Mouse (Mus musculus) spleen, postnatal 10 days (tissue): Measurements from ENCODE around the gene Aaed1.

ENCODE experiments used
- DNase-seq, 2 experiments: peaks; one replicate each; pipeline ENCODE4 v3.0.0; 2021 to 2022; ENCODE audit warnings: low spot score in 2 of 2

The Aaed1 gene

DNA sequence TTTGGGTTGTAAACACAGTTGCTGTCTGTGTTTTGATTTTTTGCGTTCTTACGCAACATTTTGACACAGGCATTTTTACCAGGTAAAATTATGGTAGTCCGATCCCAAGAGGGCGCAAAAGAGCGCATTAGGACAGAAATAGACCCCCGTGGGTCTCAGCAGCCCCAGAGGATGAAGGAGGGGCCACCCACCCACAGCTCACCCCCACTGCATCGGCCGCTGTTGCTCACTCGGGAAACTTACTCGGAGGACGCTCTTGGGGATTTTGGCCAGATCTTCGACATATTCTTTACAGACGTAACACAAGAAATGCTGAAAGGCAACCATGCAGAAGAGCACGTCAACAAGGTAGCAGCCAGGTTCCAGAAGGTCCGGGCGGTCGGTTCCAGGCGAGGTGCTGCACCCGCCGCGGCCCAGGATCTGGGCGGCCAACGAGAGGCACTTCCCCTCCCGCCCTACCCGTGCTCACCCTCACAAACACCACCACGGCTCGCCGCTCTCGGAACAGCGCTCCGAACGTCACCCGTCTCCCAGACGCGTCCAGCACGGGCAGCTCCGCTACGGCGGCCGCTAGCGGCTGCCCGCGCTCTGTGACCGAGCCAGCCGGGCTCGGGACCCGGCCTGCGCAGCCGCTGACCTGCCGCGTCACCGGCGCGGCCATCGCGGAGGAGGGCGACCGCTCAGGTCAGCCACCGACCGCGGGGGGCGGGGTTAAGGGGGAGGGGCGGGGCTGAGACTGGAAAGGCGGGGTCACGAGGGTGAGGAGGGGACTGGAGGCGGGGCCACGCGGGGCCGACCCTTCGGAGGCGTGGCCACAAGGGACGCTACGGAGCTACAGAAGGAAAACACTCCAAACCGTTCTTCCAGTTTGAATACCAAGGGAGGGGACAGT, at the start of gene Aaed1:
Aaed1 (minus strand) TSS at position 687 of the 892 bp plus-strand sequence.
- peak; percentile 87 to 93 for DNase-seq

DNA sequence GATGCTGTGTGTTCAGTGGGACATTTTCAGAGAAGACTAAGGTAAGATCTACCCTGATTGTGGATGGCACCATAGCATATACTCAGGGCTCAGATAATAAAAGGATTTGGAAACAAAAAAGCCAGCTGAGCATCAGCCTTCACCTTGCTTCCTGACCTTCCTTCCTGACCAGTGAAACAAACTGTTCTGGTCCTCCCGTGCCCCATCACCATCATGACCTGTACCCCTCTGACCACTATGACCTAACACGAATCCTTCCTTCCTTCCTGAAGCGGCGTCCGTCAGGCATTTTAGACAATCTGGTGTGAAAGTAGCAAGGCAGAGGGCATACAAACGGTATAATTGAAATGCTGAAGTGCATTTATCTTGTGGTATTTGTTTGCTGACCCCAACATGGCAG, 49.6 kb upstream of the Aaed1 start:
- DNase-seq: no peak

DNA sequence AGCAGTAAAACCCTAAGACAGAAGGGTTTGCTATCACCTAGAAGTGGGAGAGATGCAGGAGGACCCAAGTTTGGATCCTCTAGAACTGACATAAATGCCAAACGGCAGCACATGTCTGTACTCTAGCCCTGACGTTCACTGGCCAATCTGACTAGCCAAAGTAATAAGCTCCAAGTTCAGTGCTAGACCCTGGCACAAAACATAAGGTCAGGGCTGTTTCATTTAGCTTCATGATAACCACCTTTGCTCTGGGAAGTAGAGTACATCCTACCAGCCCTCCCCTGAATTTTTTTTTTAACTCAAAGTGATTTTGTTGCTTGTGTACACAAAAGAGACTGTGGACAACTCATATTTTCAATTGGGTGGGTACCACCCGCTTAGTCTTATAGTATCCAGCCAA, 48.5 kb upstream of the Aaed1 start:
- no peak for DNase-seq

DNA sequence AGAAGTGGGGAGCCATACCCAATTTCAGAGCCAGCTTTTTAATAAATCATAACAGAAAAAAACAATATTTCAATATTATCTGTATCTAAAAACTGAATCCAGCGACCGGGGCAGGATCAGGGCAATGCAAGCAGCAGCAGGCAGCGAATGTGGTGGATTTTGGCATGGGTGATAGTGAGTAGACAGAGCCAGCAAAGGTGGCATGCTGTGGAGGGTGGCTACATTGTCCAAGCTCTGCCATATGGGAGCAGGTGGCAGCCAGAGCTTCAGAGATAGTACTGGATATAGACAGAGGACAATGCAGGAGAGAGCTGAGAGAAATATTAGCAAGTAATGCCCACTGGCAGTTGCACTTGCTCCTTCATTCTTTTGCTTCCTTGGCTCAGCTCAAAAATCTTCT, 47.2 kb upstream of the Aaed1 start:
- no peak for DNase-seq

DNA sequence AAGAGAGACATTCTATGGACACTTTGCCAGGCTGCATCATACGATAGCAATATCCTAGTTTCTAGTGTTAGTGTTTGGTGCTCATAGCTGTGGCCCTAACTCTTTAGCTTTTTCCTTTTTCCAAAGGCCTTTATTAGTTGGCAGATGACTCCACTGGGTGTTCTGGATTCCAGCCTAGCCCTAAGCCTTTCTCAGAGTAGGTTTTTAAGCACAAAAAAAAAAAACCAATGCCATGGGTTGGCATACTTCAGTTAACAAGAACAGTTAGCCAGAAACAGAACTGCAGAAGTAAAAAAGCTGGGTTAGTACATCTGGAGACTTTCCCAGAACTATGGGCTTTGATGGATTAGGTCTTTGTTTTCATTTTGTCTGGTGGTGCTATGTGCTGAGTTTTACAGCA, 46.0 kb upstream of the Aaed1 start:
- DNase-seq: no peak

DNA sequence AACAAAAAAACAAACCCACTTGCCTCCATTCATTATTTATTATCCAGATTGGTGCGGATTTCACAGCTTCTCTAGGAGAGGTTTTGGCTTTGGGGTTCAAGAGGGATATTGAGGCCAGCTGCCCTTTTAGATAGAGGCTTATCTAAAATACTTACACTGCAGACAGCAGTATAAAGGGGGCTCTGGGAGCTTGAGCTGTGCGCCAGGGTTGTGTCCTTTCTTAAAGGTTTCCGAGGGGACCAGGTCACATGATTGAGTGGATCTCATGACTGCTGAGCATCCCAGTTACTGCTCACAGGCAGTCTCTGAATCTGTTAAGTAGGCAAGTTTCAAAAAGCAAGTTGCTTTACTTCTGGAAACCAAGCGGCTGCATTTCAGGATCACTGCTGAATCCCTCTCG, 44.9 kb upstream of the Aaed1 start:
- DNase-seq: no peak

DNA sequence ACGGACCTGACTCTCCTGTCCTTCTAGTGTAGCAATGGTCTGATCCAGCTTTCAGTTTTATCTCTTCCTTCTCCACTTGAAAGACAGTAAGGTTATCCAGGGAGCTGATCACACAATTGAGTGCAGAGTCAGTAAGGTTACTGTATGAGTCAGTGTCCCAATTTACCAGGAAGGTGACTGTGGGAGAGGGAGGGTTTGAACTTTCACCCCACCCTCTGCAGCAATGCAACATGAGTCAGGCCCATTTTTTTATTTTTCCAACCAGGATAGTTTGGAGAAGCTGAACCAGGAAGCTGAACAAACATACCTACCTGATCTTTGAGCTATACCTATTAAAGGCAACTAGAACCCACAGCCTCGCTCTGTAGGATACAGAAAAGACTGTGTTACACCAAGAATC, 37.0 kb upstream of the Aaed1 start:
- no peak for DNase-seq

DNA sequence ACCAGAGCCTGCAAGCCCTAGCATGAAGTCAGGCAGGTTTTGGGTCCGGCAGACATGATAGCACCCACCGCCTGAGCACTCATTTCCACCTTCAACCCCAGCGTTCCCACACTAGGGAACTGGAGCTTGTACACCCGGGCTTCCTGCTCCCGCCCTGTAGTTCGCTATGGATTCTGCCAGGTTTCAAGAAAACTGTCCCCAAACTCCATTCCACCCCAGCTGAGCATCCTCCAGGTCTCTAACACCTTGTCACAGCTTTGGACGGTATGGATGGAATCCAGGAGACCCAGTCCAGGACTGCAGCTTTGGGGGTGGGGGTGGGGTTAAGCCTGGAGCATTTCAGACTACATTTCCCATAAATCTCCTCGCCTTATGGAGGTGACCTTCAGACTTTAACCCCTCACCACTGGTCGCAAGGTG, 31.6 kb upstream of the Aaed1 start:
- DNase-seq: no peak

DNA sequence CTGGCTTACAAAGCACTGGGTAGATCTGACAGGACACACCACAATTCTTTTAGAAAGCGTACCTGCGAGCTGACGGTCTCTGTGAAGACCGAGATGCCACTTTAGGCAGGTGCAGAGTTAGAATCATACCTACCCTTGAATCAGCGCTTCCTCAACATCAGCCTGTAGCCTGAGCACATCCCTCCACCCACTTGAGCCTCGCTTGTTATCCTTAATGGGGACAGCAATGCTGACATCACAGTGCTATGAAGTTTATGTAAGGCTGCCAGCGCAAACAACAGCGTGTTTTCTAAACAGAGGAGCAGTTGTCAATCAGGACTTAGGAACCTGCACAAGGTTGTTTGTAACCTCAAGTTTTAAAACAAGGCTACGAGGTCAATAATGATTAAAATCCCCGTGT, 31.1 kb upstream of the Aaed1 start:
- no peak for DNase-seq

DNA sequence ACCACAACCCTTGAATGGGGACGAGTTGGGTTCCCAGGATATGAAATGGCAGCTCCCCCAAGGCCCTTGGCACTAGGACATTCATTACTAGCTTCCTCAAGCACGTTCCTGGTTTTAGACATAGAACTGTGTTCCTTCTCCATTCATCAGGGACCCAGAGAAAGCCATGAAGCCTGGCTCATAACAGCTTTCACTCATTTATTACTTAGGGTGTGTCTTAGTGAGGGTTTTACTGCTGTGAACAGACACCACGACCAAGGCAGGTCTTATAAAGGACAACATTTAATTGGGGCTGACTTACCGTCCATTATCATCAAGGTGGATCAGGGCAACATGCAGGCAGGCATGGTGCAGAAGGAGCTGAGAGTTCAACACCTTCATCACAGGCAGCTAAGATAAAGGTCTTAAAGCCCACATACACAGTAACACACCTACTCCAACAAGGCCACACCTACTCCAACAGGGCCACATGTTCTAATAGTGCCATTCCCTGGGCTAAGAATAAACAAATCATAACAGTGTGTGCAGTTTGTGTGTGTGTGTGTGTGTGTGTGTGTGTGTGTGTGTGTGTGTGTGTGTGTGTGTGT, 23.1 kb upstream of the Aaed1 start:
- DNase-seq: no peak

DNA sequence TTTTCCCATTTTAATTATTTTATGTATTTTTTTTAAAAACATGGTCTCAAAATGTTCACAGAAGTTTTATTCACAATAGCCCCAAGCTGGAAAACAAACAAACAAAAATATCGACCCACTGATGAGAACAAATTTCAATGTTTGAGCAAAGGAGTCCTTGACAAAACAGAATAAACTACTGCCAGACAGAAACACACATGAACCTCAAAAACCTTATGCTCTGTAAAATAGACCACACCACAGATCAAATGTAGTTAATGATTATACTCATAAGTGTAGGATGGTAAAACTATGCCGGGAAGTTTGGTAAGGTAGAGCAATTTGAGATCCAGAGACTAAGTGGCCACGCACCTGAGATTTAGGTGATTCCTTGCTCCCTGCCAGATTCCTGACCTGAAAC, 20.6 kb upstream of the Aaed1 start:
- DNase-seq: no peak

DNA sequence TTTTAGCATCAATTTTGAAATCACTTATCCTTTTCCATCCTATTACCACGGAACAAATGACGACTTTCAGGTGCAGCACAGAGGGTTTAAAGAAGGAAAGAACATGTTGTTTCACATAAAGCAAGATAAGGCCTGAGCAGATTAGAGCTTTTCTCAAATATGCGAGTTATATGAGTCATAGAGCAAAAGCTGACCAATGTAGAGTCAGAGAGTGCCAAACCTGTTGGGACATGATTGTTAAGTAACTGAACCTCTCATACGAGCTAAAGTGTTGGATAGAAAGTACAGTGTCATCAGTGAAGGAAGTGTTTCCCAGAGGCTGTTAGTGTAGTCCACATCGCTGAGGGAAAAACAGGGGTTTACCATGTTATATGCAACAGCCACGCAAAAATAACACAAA, 19.8 kb upstream of the Aaed1 start:
- DNase-seq: no peak

DNA sequence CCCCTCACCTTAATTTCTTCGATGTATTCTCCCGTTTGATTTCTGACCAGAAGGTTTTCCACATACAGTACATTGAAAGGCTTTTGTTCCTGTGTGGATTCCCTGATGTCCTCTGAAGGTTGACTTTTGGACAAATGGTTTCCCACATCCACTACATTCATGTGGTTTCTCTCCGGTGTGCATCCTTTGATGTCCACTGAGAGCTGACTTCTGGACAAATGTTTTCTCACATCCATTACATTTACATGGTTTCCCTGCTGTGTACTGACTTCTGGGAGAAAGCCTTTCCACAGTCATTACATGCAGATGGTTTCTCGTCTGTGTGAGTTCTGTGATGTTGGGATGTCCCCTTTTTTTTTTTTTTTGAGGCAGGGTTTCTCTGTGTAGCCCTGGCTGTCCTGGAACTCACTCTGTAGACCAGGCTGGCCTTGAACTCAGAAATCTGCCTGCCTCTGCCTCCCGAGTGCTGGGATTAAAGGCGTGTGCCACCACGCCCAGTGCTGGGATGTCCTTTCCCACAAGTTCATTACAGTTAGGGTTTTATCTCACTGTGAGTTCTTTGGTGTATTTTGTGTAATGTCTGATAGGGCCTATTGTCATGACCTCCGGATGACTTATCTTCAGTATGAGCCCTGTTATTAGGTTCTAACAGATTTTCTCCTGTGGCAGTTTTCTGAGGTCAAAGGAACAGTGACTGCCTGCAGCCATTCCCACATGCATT, 10.2 kb upstream of the Aaed1 start:
- DNase-seq: no peak

DNA sequence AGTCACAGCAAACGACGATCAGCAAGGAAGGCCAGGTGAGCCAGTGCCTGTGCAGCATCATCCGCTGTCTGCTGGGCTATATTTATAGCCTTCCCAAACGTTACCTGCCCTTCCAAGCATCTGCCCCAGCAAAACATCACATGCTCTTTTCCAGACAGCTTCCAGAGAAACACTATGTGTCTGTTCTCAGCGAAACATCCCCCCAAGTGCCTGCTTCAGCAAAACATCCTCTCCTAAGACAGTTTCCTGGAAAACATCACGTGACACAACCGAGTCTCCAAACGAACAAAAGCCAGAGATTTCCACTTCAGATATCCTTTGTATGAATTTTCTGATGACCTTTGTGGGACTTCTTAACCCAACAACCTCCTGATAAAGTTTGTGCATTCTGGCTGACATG, 7.8 kb upstream of the Aaed1 start:
- no peak for DNase-seq

DNA sequence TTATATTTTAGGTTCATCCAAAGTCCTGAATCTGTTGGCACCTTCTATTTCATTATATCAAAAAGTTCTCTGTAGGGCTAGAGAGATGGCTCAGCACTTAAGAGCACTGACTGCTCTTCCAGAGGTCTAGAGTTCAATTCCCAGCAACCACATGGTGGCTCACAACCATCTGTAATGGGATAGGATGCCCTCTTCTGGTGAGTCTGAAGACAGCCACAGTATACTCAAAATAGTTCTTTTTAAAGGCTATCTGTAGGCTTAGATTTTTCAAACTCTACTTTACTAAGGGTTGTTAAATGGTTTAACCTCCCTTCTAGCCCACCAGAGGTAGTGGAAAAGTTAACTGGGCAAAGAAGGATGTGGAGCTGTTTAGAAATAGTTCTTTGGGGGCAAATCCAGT, 7.3 kb upstream of the Aaed1 start:
- no peak for DNase-seq

DNA sequence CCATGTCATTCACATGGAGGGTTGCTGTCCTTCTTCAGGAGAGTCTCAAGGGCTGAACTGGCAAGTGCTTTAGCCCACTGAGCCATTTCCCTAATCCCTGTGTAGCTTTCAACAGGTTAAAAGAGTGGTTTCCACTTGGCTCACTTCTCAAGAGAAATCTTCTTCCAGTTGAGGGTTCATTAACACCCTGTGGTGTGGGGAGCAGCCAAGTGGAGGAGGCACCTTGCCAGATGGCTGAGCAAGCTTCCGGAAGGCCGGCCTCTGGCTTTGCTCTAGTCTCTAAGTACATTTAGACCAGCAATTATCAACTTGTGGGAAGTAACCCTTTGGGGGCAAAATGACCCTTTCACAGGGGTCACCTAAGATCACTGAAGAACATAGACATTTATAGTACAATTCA, 5.8 kb upstream of the Aaed1 start:
- DNase-seq: no peak

DNA sequence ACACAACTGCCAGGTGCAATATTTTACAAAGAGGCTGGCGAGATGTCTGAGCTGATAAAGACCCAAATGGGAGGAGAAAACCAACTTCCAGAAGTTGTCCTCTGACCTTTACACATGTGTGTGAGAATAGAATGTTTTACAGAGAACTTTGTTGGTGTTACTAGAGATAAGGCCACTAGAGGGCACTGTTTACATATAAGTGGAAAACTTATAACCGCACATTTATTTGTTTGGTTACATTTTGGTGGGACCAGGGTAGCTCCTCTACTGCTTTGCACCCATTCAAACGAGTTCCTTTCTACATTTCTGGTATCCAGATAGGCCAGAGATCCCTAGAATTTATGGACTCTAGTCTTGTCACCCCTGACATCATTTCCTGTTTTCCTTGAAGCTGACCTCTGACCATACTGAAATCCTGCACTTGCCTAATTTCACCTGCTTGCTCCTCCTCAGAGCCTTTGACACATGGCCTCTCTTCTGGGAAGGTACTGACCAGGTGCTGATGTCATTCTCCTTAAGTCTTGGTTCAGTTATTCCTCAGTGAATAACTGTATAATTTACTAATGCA, 3.1 kb upstream of the Aaed1 start:
- no peak for DNase-seq

DNA sequence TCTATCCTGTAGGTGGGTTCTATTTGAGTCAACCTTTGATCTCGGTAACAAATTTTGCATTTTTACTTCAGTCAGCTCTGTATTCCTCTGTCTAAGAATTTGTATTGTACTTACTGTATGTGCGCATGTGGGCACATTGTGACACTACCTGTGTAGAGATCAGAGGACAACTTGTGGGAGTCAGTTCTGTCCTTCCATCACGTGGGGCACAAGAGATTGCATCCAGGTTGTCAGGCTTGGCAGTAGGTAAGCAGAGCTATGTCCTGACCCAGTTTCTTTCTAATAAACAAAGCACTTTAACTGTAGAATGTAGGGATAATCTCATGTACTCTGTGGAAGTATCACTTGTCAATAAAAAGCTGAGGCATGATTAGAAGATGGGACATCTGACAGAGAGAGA, 1.5 kb upstream of the Aaed1 start:
- DNase-seq: no peak

DNA sequence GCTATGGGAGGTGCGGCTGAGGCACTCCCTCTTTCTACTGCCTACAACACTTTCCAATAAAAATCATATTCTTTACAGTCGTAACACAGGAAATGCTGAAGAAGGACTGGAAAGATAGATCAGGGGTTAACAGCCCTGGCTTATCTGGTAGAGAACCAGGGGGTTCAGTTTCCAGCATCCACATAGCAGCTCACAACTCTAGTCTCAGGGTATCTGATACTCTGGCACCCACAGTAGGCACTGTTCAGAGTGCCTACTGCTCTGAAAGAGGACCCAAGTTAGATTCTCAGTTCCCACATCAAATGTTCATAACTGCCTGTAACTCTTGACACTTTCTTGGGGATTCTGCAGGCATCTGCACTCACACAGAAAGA, 393 bp upstream of the Aaed1 start:
- DNase-seq: no peak

DNA sequence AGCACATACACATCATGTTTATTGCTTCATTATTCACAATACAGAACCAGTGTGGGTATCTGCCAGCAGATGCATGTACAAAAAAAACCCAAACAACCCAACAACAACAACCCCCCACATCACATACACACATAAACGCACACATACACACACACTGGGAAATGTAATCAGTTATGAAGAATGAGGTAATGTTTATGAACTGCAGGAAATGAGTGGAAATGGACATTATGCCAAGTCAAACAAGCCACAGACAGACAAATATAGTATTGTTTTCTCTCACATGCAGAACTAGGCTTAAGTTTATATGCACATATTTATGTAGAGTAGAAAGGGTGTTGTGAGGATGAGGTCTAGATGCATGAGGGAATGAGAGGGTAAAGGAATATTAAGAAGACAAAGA, 1.2 kb downstream of the Aaed1 start:
- DNase-seq: no peak

DNA sequence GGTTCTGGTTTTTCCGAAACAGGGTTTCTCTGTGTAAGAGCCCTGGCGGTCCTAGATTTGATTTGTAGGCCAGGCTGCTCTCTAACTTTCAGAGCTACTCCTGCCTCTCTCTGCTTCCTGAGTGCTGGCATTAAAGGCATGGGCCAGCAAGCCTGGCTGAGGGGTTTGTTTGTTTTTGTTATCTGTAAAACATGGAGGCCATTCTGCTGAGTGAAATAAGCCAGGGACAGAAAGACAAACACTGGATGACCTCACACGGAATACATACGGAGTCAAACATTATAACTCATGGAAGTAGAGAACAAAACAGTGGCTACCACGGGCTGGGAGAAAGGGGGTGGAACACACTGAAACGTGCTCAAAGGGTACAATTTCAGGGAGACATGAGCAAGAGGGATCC, 1.9 kb downstream of the Aaed1 start:
- DNase-seq: no peak

DNA sequence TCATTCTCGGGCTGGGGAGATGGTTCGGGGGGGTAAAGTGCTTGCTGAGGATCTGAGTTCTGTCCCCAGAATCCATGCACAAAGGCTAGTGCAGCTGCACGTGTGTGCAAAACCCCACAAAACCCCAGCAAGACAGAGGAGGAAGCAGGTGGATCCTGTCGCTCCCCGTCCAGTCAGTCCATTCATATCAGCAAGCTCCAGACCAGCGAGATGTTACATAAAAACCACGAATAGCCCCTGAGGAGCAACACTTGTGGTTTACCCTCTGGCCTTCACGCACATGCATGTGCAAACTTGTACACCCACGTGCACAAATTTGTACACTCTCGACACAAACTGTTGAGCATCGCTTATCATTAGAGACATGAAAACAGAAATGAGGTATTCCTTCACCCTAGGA, 2.7 kb downstream of the Aaed1 start:
- no peak for DNase-seq

DNA sequence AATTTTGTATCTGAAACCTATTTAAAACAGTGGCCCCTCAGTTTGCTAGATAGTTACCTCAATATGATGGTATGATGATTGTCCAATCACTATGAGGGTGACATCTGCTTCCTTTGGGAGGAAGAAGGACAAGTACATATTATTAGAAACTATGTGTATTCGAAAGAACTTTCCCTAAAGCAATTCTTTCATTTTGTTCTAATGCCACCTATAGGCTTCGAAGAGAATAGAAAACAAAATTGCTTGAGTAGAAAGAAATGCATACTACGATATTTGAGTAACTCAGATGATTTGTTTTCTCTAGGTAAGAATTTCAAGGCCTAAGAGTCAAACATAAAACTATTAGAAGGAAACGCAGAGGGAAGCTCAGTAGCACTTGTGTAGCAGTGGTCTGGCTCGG, 3.5 kb downstream of the Aaed1 start:
- no peak for DNase-seq
